Mouse (Mus musculus) MEL (cell line): ENCODE data around the gene Erp29.

Experiments
- BHLHE40 ChIP-seq: IDR thresholded peaks from 2 replicates; pipeline ENCODE4 v1.6.1; 2012; ENCODE audit warnings: low read depth, mild to moderate bottlenecking, inconsistent platforms, low read length, improper control_type of control experiment, borderline replicate concordance
- CTCF ChIP-seq, 3 experiments: IDR thresholded peaks in 2 of 3; conservative IDR thresholded peaks in 1 of 3; 2 replicates each; pipeline ENCODE4 v1.5.1; 2011 to 2012; ENCODE audit warnings: low read length in 3 of 3, low read depth in 2 of 3, mild to moderate bottlenecking in 2 of 3, improper control_type of control experiment in 1 of 3, inconsistent platforms in 1 of 3, mixed read lengths in 1 of 3, moderate library complexity in 1 of 3; ENCODE audit not compliant: control insufficient read depth in 1 of 3, insufficient read depth in 1 of 3, poor library complexity in 1 of 3, severe bottlenecking in 1 of 3
- EP300 ChIP-seq, 2 experiments: IDR thresholded peaks; 2 replicates each; pipeline ENCODE4 v1.6.1; 2011; ENCODE audit warnings: improper control_type of control experiment in 2 of 2, low read length in 2 of 2, low read depth in 1 of 2, mild to moderate bottlenecking in 1 of 2
- GATA1 ChIP-seq: IDR thresholded peaks from 2 replicates; pipeline ENCODE4 v1.6.1; 2011; ENCODE audit warnings: low read depth, low read length, improper control_type of control experiment
- MXI1 ChIP-seq: IDR thresholded peaks from 2 replicates; pipeline ENCODE4 v1.6.1; 2011; ENCODE audit warnings: mild to moderate bottlenecking, low read depth, low read length, improper control_type of control experiment
- POLR2A ChIP-seq, 2 experiments: IDR thresholded peaks; 2 replicates each; pipeline ENCODE4 v1.6.1; 2011 to 2012; ENCODE audit warnings: low read length in 2 of 2, mild to moderate bottlenecking in 2 of 2, control low read depth in 1 of 2, improper control_type of control experiment in 1 of 2, low read depth in 1 of 2, moderate library complexity in 1 of 2; ENCODE audit not compliant: control insufficient read depth in 1 of 2, insufficient read depth in 1 of 2, poor library complexity in 1 of 2

- no peak for TF ChIP-seq POLR2A (IDR thresholded peaks at IDR 0.05; ENCODE audit: control insufficient read depth in 1 of 2, insufficient read depth in 1 of 2, low read depth in 1 of 2, low read length in 2 of 2, poor library complexity in 1 of 2)
- no peak for TF ChIP-seq EP300 (IDR thresholded peaks at IDR 0.05; ENCODE audit: low read depth in 1 of 2, low read length in 2 of 2)
- no peak for TF ChIP-seq MXI1
- TF ChIP-seq GATA1: no peak
- no peak for TF ChIP-seq CTCF (IDR thresholded peaks at IDR 0.05 in 2 of 3, conservative IDR thresholded peaks at IDR 0.05 in 1 of 3; ENCODE audit: control insufficient read depth in 1 of 3, insufficient read depth in 1 of 3, low read depth in 2 of 3, low read length in 3 of 3, poor library complexity in 1 of 3, severe bottlenecking in 1 of 3)
- no peak for TF ChIP-seq BHLHE40
These were observed 62.6 kb downstream of the Erp29 start for GRCm38 (mm10) chr5:121389691-121390090.
